Mouse (Mus musculus) myocyte (in vitro differentiated cells): ENCODE results near the gene Cacna1d.

Experiments used
- CEBPB ChIP-seq: IDR thresholded peaks from 2 replicates; pipeline ENCODE4 v1.6.1; 2011; ENCODE audit warnings: mild to moderate bottlenecking, moderate library complexity; ENCODE audit not compliant: poor library complexity, insufficient read depth, severe bottlenecking
- E2F4 ChIP-seq: IDR thresholded peaks from one replicate; pipeline ENCODE4 v1.6.1; 2011; ENCODE audit warnings: mild to moderate bottlenecking, control low read depth, moderate library complexity; ENCODE audit not compliant: insufficient read depth
- MAX ChIP-seq: IDR thresholded peaks from one replicate; pipeline ENCODE4 v1.6.1; 2011; ENCODE audit warnings: low read depth, mild to moderate bottlenecking, control low read depth
- MYOD1 ChIP-seq, 3 experiments: IDR thresholded peaks; one replicate each; pipeline ENCODE4 v1.6.1; 2011; ENCODE audit warnings: control low read depth in 2 of 3, low read depth in 2 of 3, mild to moderate bottlenecking in 2 of 3, moderate library complexity in 1 of 3; ENCODE audit not compliant: insufficient read length in 2 of 3, control insufficient read depth in 1 of 3
- MYOG ChIP-seq, 3 experiments: IDR thresholded peaks; one replicate each; pipeline ENCODE4 v1.6.1; 2011; ENCODE audit warnings: control low read depth in 2 of 3, low read depth in 2 of 3, mild to moderate bottlenecking in 2 of 3; ENCODE audit not compliant: insufficient read length in 2 of 3, control insufficient read depth in 1 of 3, insufficient read depth in 1 of 3
- POLR2A ChIP-seq: IDR thresholded peaks from one replicate; pipeline ENCODE4 v1.6.1; 2011; ENCODE audit warnings: low read depth, mild to moderate bottlenecking, control low read depth, moderate library complexity; ENCODE audit not compliant: insufficient read length
- POLR2AphosphoS2 ChIP-seq: IDR thresholded peaks from one replicate; pipeline ENCODE4 v1.6.1; 2011; ENCODE audit warnings: low read depth, control low read depth; ENCODE audit not compliant: insufficient read length
- REST ChIP-seq: IDR thresholded peaks from one replicate; pipeline ENCODE4 v1.6.1; 2011; ENCODE audit warnings: mild to moderate bottlenecking, control low read depth, moderate library complexity; ENCODE audit not compliant: insufficient read depth, insufficient read length
- TCF3 ChIP-seq: IDR thresholded peaks from one replicate; pipeline ENCODE4 v1.6.1; 2011; ENCODE audit warnings: low read depth, control low read depth; ENCODE audit not compliant: insufficient read length

DNA sequence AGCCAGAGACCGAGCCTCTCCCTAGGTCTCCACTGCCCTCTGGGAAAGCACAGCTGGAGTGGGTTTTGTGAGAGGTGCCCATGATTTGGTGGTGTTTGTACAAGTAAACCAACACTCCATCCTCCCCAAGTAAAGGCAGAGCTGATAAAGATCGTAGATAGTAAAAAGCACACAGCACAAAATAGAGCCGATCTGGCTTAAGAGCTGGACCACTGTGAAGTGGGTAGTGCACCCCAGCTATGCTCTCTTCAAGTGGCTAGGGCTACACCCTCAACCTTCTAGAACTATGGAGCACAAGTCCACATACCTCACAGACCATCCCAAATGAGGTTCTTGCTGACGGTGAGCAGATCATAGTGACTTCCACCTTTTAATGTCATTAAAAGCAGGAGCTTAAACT, 451.8 kb downstream of the Cacna1d start:
- no peak for TF ChIP-seq POLR2A
- no peak for TF ChIP-seq REST
- TF ChIP-seq MAX = no peak
- no peak for TF ChIP-seq E2F4
- TF ChIP-seq POLR2AphosphoS2 = no peak
- TF ChIP-seq CEBPB = no peak
- no peak for TF ChIP-seq MYOG (IDR thresholded peaks at IDR 0.05; ENCODE audit: control insufficient read depth in 1 of 3, insufficient read depth in 1 of 3, insufficient read length in 2 of 3, low read depth in 2 of 3)
- no peak for TF ChIP-seq TCF3
- no peak for TF ChIP-seq MYOD1 (IDR thresholded peaks at IDR 0.05; ENCODE audit: control insufficient read depth in 1 of 3, insufficient read length in 2 of 3, low read depth in 2 of 3)
